Mouse (Mus musculus) CH12.LX (cell line): ENCODE results near the gene Tmem266. TPM values are rescaled to one million over a fixed set of nuclear protein-coding genes. Genes with fewer than 3 reads are reported as not detected.

Experiments
- DNase-seq: peaks from one replicate; pipeline ENCODE4 v3.0.0-alpha.2; 2013; ENCODE audit errors: extremely low read depth
- H3K27ac ChIP-seq: 2 replicates; pipeline ENCODE4 v1.5.1; 2012; ENCODE audit warnings: low read depth, mild to moderate bottlenecking, control low read depth, moderate library complexity; ENCODE audit not compliant: insufficient read depth
- H3K27me3 ChIP-seq: replicated peaks from 2 replicates; pipeline ENCODE3; 2012; ENCODE audit warnings: inconsistent platforms
- H3K36me3 ChIP-seq, 2 experiments: replicated peaks in 1 of 2; 2 replicates each; pipeline versions ENCODE3 to v1.6.1; 2012; ENCODE audit warnings: inconsistent platforms in 1 of 2, low read length in 1 of 2, mild to moderate bottlenecking in 1 of 2, mixed read lengths in 1 of 2, moderate library complexity in 1 of 2; ENCODE audit not compliant: control insufficient read depth in 1 of 2, insufficient read depth in 1 of 2
- H3K4me1 ChIP-seq, 2 experiments: 2 replicates each; pipeline ENCODE4 v1.6.1; 2012; ENCODE audit warnings: inconsistent platforms in 1 of 2, moderate library complexity in 1 of 2; ENCODE audit not compliant: insufficient read depth in 2 of 2, control insufficient read depth in 1 of 2
- H3K4me2 ChIP-seq: 2 replicates; pipeline ENCODE4 v1.6.1; 2012; ENCODE audit warnings: low read depth, mild to moderate bottlenecking, control low read depth; ENCODE audit not compliant: poor library complexity, insufficient read depth, severe bottlenecking
- H3K4me3 ChIP-seq, 3 experiments: fragments of 150-350 bp in 1 of 3; sonication (generic) in 1 of 3; replicated peaks in 1 of 3; 2 replicates each; pipeline versions ENCODE3 to v1.5.1; 2011 to 2012; ENCODE audit warnings: low read depth in 2 of 3, low read length in 2 of 3, mild to moderate bottlenecking in 2 of 3, moderate library complexity in 2 of 3, control low read depth in 1 of 3, improper control_type of control experiment in 1 of 3, inconsistent platforms in 1 of 3, mixed read lengths in 1 of 3; ENCODE audit not compliant: poor library complexity in 1 of 3
- H3K79me2 ChIP-seq: replicated peaks from 2 replicates; pipeline ENCODE4 v1.6.1; 2012; ENCODE audit warnings: mild to moderate bottlenecking, moderate library complexity; ENCODE audit not compliant: control insufficient read depth, poor library complexity, insufficient read depth, severe bottlenecking; ENCODE audit errors: extremely low read depth
- H3K9ac ChIP-seq: 2 replicates; pipeline ENCODE4 v1.6.1; 2012; ENCODE audit warnings: low read depth, mild to moderate bottlenecking, control low read depth, moderate library complexity; ENCODE audit not compliant: insufficient read depth
- H3K9me3 ChIP-seq: replicated peaks from 2 replicates; pipeline ENCODE3; 2012; ENCODE audit warnings: low read length, inconsistent platforms, mixed read lengths
- CHD1 ChIP-seq: IDR thresholded peaks from 2 replicates; pipeline ENCODE4 v1.6.1; 2012; ENCODE audit warnings: low read depth, low read length, improper control_type of control experiment, inconsistent platforms
- CHD2 ChIP-seq: IDR thresholded peaks from 2 replicates; pipeline ENCODE4 v1.6.1; 2011; ENCODE audit warnings: low read length, improper control_type of control experiment
- E2F4 ChIP-seq: IDR thresholded peaks from 2 replicates; pipeline ENCODE4 v1.6.1; 2011; ENCODE audit warnings: low read depth, low read length, improper control_type of control experiment; ENCODE audit not compliant: insufficient replicate concordance
- ELF1 ChIP-seq: IDR thresholded peaks from 2 replicates; pipeline ENCODE4 v1.6.1; 2014; ENCODE audit warnings: low read depth, mild to moderate bottlenecking, inconsistent platforms, low read length, improper control_type of control experiment
- GABPA ChIP-seq: IDR thresholded peaks from 2 replicates; pipeline ENCODE4 v1.6.1; 2012; ENCODE audit warnings: low read depth, low read length, improper control_type of control experiment, inconsistent platforms; ENCODE audit not compliant: insufficient replicate concordance
- HCFC1 ChIP-seq: IDR thresholded peaks from 2 replicates; pipeline ENCODE4 v1.6.1; 2012; ENCODE audit warnings: low read depth, mild to moderate bottlenecking, inconsistent platforms, low read length, improper control_type of control experiment
- IRF4 ChIP-seq: IDR thresholded peaks from 2 replicates; pipeline ENCODE4 v1.6.1; 2014; ENCODE audit warnings: low read depth, mild to moderate bottlenecking, inconsistent platforms, low read length, improper control_type of control experiment
- JUN ChIP-seq: IDR thresholded peaks from 2 replicates; pipeline ENCODE4 v1.6.1; 2011; ENCODE audit warnings: low read depth, mild to moderate bottlenecking, low read length, improper control_type of control experiment, moderate library complexity; ENCODE audit not compliant: insufficient read depth
- JUND ChIP-seq: conservative IDR thresholded peaks from 2 replicates; pipeline ENCODE4 v1.6.1; 2011; ENCODE audit warnings: low read depth, low read length, improper control_type of control experiment
- MAZ ChIP-seq: IDR thresholded peaks from 2 replicates; pipeline ENCODE4 v1.6.1; 2012; ENCODE audit warnings: low read depth, mild to moderate bottlenecking, inconsistent platforms, low read length, improper control_type of control experiment, moderate library complexity
- MEF2A ChIP-seq: IDR thresholded peaks from 2 replicates; pipeline ENCODE4 v1.6.1; 2014; ENCODE audit warnings: low read depth, mild to moderate bottlenecking, inconsistent platforms, low read length, improper control_type of control experiment, borderline replicate concordance
- MXI1 ChIP-seq: IDR thresholded peaks from 2 replicates; pipeline ENCODE4 v1.6.1; 2011; ENCODE audit warnings: mild to moderate bottlenecking, low read depth, low read length, improper control_type of control experiment
- MYC ChIP-seq: IDR thresholded peaks from 2 replicates; pipeline ENCODE4 v1.6.1; 2011; ENCODE audit warnings: low read depth, mild to moderate bottlenecking, improper control_type of control experiment, low read length
- NELFE ChIP-seq: IDR thresholded peaks from 2 replicates; pipeline ENCODE4 v1.6.1; 2011; ENCODE audit warnings: low read depth, low read length, improper control_type of control experiment
- POLR2AphosphoS2 ChIP-seq: IDR thresholded peaks from 2 replicates; pipeline ENCODE4 v1.6.1; 2011; ENCODE audit warnings: low read depth, low read length, improper control_type of control experiment
- RCOR1 ChIP-seq: conservative IDR thresholded peaks from 2 replicates; pipeline ENCODE4 v1.6.1; 2012; ENCODE audit warnings: low read depth, mild to moderate bottlenecking, inconsistent platforms, low read length, improper control_type of control experiment
- SIN3A ChIP-seq: IDR thresholded peaks from 2 replicates; pipeline ENCODE4 v1.6.1; 2012; ENCODE audit warnings: low read length, improper control_type of control experiment, inconsistent platforms
- SMC3 ChIP-seq: IDR thresholded peaks from 2 replicates; pipeline ENCODE4 v1.6.1; 2011; ENCODE audit warnings: low read depth, low read length, improper control_type of control experiment
- TCF12 ChIP-seq: IDR thresholded peaks from 2 replicates; pipeline ENCODE4 v1.6.1; 2014; ENCODE audit warnings: low read depth, mild to moderate bottlenecking, inconsistent platforms, low read length, improper control_type of control experiment
- UBTF ChIP-seq: IDR thresholded peaks from 2 replicates; pipeline ENCODE4 v1.6.1; 2012; ENCODE audit warnings: low read depth, mild to moderate bottlenecking, inconsistent platforms, low read length, improper control_type of control experiment, moderate library complexity
- USF1 ChIP-seq: IDR thresholded peaks from 2 replicates; pipeline ENCODE4 v1.6.1; 2014; ENCODE audit warnings: low read depth, mild to moderate bottlenecking, inconsistent platforms, low read length, improper control_type of control experiment
- USF2 ChIP-seq: conservative IDR thresholded peaks from 2 replicates; pipeline ENCODE4 v1.6.1; 2011; ENCODE audit warnings: low read depth, low read length, improper control_type of control experiment
- ZNF384 ChIP-seq: IDR thresholded peaks from 2 replicates; pipeline ENCODE4 v1.6.1; 2012; ENCODE audit warnings: low read depth, low read length, improper control_type of control experiment, inconsistent platforms
- dilution Hi-C: fragments of 300-500 bp; cut with MboI; formaldehyde crosslinking; loops from 2 replicates; pipeline ENCODE4 v1.14.3; 2020; ENCODE audit warnings: low sequenced_read_pairs; ENCODE audit not compliant: extremely low pct_unique_long_range_greater_than_20kb, extremely low pct_ligation_motif_present
- in situ Hi-C: fragments of 300-500 bp; cut with MboI; formaldehyde crosslinking; loops from 3 replicates; pipeline ENCODE4 v1.14.3; 2019; ENCODE audit warnings: low sequenced_read_pairs, low pct_ligation_motif_present, low pct_unique_long_range_greater_than_20kb, mixed read lengths
- polyA plus RNA-seq: library from polyadenylated mRNA; unstranded; fragments of >175 nt; gene quantifications from 2 replicates; pipeline ENCODE4 v1.2.1, GENCODE M21; 2012; ENCODE audit warnings: low read depth; ENCODE audit not compliant: insufficient read length
- total RNA-seq, 2 experiments: library from RNA; depleted of rRNA; stranded (reverse); fragments of 300-350 nt in 1 of 2; fragments of >200 nt in 1 of 2; gene quantifications; 2 replicates each; pipeline ENCODE4 v1.2.3; 2012 to 2014

Gene Tmem266
- total and polyA plus RNA-seq, 3 experiments = not detected

DNA sequence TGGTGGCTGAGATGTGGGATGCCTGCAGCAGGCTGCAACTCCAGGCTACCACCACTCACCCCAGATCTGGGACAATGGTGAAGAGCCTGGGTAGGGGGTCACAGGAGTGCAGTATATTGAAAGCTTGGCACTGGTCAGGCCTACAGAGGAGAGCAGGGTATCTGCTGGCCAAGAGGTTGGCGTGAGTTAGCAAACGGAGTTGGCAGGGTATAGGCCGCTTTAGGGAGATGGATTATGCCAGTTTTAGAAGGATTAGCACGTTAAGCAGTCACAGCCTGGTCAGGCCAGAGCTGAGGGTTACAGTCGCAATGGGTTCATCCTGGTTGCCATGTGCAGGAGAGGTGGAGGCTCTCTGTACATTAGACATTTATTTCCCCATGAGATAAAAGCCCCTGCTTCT lies 107.2 kb downstream of the Tmem266 start:
- no peak for TF ChIP-seq IRF4
- TF ChIP-seq TCF12 = no peak
- TF ChIP-seq SMC3 = no peak
- TF ChIP-seq SIN3A = no peak
- no peak for TF ChIP-seq E2F4
- TF ChIP-seq UBTF = no peak
- no peak for TF ChIP-seq GABPA
- TF ChIP-seq JUN = no peak
- TF ChIP-seq NELFE = no peak
- no peak for TF ChIP-seq RCOR1
- TF ChIP-seq ELF1 = no peak
- TF ChIP-seq POLR2AphosphoS2 = no peak
- no peak for TF ChIP-seq CHD2
- no peak for TF ChIP-seq HCFC1
- TF ChIP-seq MYC = no peak
- in situ Hi-C loops = loop anchor here (25.0 kb wide), 1 partner anchor 478 kb away; no protein-coding TSS in a partner anchor
- H3K36me3 ChIP-seq = no peaks in the 10 kb centered on the region

DNA sequence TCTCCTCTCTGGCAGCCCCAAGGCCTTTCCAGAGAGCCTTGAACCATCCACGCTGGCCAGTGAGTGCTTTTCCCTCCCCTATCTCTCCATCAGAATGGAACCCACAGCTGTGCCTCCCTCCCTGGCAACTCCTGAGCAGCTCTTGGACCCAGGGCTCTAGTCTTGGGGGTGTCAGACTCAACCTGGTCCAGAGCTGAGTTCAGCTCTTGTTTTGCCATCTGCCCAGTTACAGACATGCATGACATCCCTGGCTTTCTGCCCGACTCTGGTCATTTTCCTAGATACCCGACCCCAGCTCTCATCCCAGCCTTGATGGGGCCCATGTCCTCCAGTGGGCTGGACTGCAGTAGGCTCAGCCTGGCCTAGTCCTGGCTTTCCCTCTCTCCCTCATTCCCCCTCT lies 111.7 kb downstream of the Tmem266 start:
- no peaks in the 10 kb centered on the region for H3K36me3 ChIP-seq
- no peaks in the 10 kb centered on the region for H3K4me1 ChIP-seq
- no peak overlapping the region for H3K27ac ChIP-seq
- H3K9ac ChIP-seq = no peak overlapping the region
- no peak for DNase-seq
- H3K4me2 ChIP-seq = no peak overlapping the region
- H3K27me3 ChIP-seq = no peaks in the 10 kb centered on the region
- in situ Hi-C loops = loop anchor here (25.0 kb wide), 1 partner anchor 474 kb away; no protein-coding TSS in a partner anchor
- TF ChIP-seq TCF12 = no peak
- TF ChIP-seq MEF2A = no peak
- TF ChIP-seq UBTF = no peak
- no peak for TF ChIP-seq USF2
- TF ChIP-seq MAZ = no peak
- TF ChIP-seq CHD1 = no peak
- no peak for TF ChIP-seq JUND
- TF ChIP-seq USF1 = no peak
- no peak for TF ChIP-seq GABPA
- no peak for TF ChIP-seq NELFE
- TF ChIP-seq MXI1 = no peak
- TF ChIP-seq ZNF384 = no peak
- no peak for TF ChIP-seq RCOR1
- no peak for TF ChIP-seq POLR2AphosphoS2
- no peaks in the 10 kb centered on the region for H3K79me2 ChIP-seq
- no peaks in the 10 kb centered on the region for H3K9me3 ChIP-seq
- H3K4me3 ChIP-seq = no peak overlapping the region
- dilution Hi-C loops = no loop called here

More for the DNA sequence above, 107.2 kb downstream of the Tmem266 start:
- Histone ChIP-seq H3K4me2 (no peak overlapping the region), H3K79me2 (no peaks in the 10 kb centered on the region), H3K9me3 (no peaks in the 10 kb centered on the region), H3K4me1 (peaks cover 0 to 3% of the 10 kb centered on the region in 2 experiments; a peak in 1 of 4 replicates), H3K9ac (no peak overlapping the region), H3K4me3 (no peak overlapping the region), H3K27me3 (no peaks in the 10 kb centered on the region), H3K27ac (no peak overlapping the region)
- DNase-seq = no peak
- dilution Hi-C loops = no loop called here
